Mouse (Mus musculus) neural tube, embryonic 12.5 days (tissue): ENCODE results near the gene Pax6. TPM values are rescaled to one million over a fixed set of nuclear protein-coding genes. Genes with fewer than 3 reads are reported as not detected.

Experiments used
- ATAC-seq: fragments of 200-750 bp; cut with Nextera tagmentation; 2 replicates; pipeline ENCODE4 v1.8.0; 2017; ENCODE audit warnings: low read depth, mild to moderate bottlenecking, moderate TSS enrichment, moderate library complexity; ENCODE audit not compliant: low FRiP score
- H3K27ac ChIP-seq: fragments of 300-500 bp; sonication (generic); 2 replicates; pipeline ENCODE4 v1.5.1; 2016
- H3K27me3 ChIP-seq: fragments of 300-500 bp; sonication (generic); replicated peaks from 2 replicates; pipeline ENCODE4 v1.6.1; 2016; ENCODE audit warnings: mild to moderate bottlenecking
- H3K36me3 ChIP-seq: fragments of 300-500 bp; sonication (generic); 2 replicates; pipeline ENCODE4 v1.6.1; 2016; ENCODE audit warnings: mild to moderate bottlenecking
- H3K4me1 ChIP-seq: fragments of 300-500 bp; sonication (generic); 2 replicates; pipeline ENCODE4 v1.6.1; 2016
- H3K4me2 ChIP-seq: fragments of 300-500 bp; sonication (generic); replicated peaks from 2 replicates; pipeline ENCODE4 v1.6.1; 2016; ENCODE audit warnings: mild to moderate bottlenecking
- H3K4me3 ChIP-seq: fragments of 300-500 bp; sonication (generic); 2 replicates; pipeline ENCODE4 v1.5.1; 2016
- H3K9ac ChIP-seq: fragments of 300-500 bp; sonication (generic); 2 replicates; pipeline ENCODE4 v1.6.1; 2016; ENCODE audit warnings: mild to moderate bottlenecking
- H3K9me3 ChIP-seq: fragments of 300-500 bp; sonication (generic); 2 replicates; pipeline ENCODE4 v1.6.1; 2016; ENCODE audit warnings: mild to moderate bottlenecking
- WGBS: fragments of 180-500 bp; shearing (Covaris S2); methylation state at CpG from one replicate; pipeline ENCODE4 v1.1.7; 2016; 5-methylcytosine and 5-hydroxymethylcytosine counted together
- polyA plus RNA-seq: library from polyadenylated mRNA; unstranded; fragments of >200 nt; fragmentation: Nextera tagmentation; extraction: Ambion mirVana; gene quantifications from 2 replicates; pipeline ENCODE4 v1.2.1, GENCODE M21; 2016

Gene Pax6
- polyA plus RNA-seq, 1 experiment from 2014 or later, result 23.8 TPM

DNA sequence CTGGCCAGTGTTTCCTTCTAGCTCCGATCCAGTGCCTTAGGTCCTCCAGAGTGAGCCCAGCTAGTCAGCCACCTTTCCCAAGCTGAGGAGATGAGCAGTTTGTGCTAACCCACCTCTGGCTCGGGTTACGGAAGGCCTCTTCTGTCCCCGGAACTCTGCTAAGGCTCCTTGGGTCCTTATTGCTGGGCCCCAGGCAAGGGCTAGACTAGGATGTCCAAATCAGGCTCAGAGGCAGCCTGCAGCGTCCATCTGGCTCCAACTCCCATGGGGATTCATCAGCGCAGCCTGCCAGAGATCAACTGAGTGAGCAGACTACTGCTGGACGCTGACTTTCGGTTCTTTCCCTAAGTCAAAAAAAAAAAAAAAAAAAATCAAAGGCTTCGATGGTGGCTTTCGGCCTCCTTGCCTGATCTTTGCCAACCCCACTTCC, 4.9 kb downstream of the Pax6 start:
- no peaks in the 10 kb centered on the region for H3K36me3 ChIP-seq
- H3K4me1 ChIP-seq, result peaks cover 58% of the 10 kb centered on the region
- 4% methylated on average over 10 of the region's 10 CpGs for WGBS
- peaks cover 68% of the 10 kb centered on the region for H3K27me3 ChIP-seq
- peak overlapping the region; percentile 62 for H3K4me3 ChIP-seq
- H3K27ac ChIP-seq, result no peak overlapping the region
- H3K4me2 ChIP-seq, result peak overlapping the region; percentile 72
- H3K9me3 ChIP-seq, result no peaks in the 10 kb centered on the region
- peak overlapping the region; percentile 42; the same call in 1 of the 2 replicates for H3K9ac ChIP-seq
- no peak for ATAC-seq

DNA sequence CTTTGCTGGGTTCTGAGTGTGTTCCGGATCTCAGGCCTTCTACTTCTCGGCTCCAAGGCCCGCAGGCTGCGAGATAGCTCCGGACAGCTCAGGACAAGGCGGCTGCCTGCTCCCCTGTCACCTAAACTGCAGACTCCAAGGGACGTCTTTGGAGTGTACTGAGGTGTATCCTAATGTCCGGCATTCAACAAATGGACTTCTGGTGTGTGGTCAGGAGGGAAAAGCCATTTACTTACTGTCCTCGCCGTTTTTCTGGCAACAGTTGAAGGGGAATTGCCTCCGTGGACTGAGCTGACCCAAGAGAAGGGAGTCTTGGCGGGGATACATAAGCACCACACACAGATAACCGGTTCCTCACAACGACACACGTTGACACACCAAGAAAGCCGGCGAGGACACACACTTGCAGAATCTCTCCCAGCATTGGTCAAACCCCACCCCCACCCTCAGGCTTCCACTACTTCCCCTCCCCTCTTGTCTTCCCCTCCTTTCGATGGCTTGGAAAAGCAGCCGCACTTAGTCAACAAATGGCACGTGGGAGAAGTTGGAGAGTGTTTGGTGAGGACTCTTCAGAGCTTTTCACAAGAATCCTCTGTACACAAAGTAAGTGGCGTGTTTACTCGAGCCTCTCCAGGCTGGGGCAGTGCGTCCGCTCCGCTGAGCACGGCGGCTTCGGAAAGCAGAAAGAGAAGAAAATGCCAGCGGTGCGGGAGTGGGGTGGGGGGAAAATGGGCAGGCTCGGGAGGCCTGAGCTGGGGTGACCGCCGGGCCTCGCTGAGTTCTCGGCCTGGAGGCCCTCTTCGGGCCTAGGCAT, 5.6 kb downstream of the Pax6 start:
- Histone ChIP-seq H3K4me1 (peaks cover 51% of the 10 kb centered on the region), H3K27ac (peak overlapping the region; percentile 72; the same call in 1 of the 2 replicates), H3K4me3 (peak overlapping the region; percentile 62), H3K4me2 (peak overlapping the region; percentile 72), H3K9me3 (no peaks in the 10 kb centered on the region), H3K36me3 (no peaks in the 10 kb centered on the region), H3K27me3 (peaks cover 66% of the 10 kb centered on the region), H3K9ac (peak overlapping the region; percentile 55)
- WGBS, result under 1% methylated on average over 36 of the region's 36 CpGs
- peak; percentile 8 for ATAC-seq

DNA sequence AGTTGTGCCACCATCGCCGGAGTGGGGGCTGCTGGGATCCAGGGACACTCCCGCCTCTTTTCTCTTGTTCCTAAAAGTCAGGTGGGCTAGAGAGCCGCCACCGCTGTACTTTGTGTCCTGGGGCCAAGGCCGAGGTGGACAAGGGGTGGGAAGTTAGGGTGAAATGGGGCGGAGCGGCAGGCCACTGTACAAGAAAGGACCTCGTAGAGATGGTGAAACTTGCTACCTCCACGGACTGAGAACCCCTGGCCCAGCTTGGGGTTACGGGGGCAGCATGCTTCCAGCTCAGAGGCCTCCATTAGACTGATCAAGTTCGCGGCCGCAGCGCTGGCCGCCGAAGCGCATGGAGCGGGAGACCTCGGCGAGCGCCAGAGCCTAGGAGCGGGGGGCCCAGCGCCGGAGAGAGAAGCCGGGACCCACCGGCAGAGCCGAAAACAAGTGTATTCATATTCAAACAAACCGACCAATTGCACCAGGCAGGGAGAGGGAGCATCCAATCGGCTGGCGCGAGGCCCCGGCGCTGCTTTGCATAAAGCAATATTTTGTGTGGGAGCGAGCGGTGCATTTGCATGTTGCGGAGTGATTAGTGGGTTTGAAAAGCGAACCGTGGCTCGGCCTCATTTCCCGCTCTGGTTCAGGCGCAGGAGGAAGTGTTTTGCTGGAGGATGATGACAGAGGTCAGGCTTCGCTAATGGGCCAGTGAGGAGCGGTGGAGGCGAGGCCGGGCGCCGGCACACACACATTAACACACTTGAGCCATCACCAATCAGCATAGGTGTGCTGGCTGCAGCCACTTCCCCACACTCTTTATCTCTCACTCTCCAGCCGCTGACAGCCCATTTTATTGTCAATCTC, 6.4 kb downstream of the Pax6 start:
- WGBS, result under 1% methylated on average over 49 of the region's 49 CpGs
- H3K36me3 ChIP-seq, result no peaks in the 10 kb centered on the region

DNA sequence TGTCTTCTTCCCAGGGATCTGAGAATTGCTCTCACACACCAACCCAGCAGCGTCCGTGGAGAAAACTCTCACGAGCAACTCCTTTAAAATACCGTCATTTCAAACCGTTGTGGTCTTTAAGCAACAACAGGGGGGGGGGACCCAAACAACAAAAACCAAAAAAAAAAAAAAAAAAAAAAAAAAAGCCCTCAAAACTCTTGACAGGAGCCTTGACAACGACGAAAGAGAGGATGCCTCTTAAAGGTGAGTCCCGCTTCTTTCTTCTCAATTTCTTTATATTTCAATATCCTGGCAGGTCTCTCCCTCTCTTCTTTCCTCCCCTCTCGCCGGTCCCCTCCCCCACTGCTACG, 7.0 kb downstream of the Pax6 start:
- H3K9me3 ChIP-seq, result no peaks in the 10 kb centered on the region
- WGBS, result 0% methylated on average over 11 of the region's 11 CpGs
- H3K27me3 ChIP-seq, result peaks cover 66% of the 10 kb centered on the region
- peak overlapping the region; percentile 72; the same call in 1 of the 2 replicates for H3K27ac ChIP-seq
- peak overlapping the region; percentile 72 for H3K4me2 ChIP-seq
- H3K36me3 ChIP-seq, result no peaks in the 10 kb centered on the region
- ATAC-seq, result no peak
- H3K4me3 ChIP-seq, result peak overlapping the region; percentile 62
- H3K4me1 ChIP-seq, result peaks cover 50% of the 10 kb centered on the region
- H3K9ac ChIP-seq, result peak overlapping the region; percentile 86

More for the DNA sequence above, 6.4 kb downstream of the Pax6 start:
- Histone ChIP-seq H3K4me2 (peak overlapping the region; percentile 72), H3K4me3 (peak overlapping the region; percentile 62), H3K4me1 (peaks cover 46% of the 10 kb centered on the region), H3K27ac (peak overlapping the region; percentile 72; the same call in 1 of the 2 replicates), H3K27me3 (peaks cover 66% of the 10 kb centered on the region), H3K9me3 (no peaks in the 10 kb centered on the region), H3K9ac (peak overlapping the region; percentile 86)
- peak; percentile 89 for ATAC-seq

DNA sequence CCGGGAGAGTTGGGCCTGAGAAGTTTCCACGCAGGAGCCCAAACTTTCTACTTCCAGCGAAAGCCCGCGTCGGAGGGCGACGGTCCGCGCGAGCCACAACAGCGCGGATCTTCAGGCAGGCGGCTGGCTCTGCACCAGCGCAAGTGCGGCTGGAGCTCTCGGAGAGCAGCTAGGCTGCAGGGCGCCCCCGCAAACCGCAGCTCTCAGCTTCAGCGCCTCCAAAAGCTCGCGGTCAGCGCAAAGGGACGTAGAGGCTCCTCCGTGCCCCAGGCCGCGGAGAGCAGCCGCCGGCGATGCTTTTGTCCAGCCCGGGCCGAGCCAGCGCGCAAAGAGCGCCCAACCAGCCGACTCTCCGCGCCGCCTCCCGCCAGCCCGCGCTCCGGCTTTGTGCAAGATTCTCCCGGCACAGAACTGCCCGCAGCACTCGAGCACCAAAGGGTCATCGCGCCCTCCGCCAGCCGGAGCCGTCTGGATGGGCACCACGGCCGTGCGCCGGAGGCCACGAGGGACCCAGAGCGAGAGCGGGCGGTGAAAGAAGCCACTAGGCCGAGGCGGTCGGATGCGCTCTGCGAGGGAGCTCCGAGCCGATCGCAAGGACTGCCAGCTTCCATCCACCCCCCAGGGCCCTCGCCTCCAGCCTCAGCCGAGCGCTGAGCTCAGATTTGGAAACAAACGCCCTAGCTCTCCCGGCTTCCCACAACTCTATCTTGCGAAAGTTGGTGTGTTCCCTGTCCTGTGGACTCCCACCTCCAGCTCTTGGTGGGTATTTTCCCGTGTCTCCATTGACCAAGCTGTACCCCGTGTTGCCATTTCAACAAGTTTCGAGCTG, 7.6 kb downstream of the Pax6 start:
- Histone ChIP-seq H3K9ac (peak overlapping the region; percentile 86), H3K4me1 (peaks cover 56% of the 10 kb centered on the region), H3K9me3 (no peaks in the 10 kb centered on the region), H3K4me2 (peak overlapping the region; percentile 72), H3K27me3 (peaks cover 66% of the 10 kb centered on the region), H3K36me3 (no peaks in the 10 kb centered on the region), H3K4me3 (peak overlapping the region; percentile 62), H3K27ac (0 out of 2 replicates have a peak overlapping the region, but pooled peaks have one; percentile 37)
- WGBS, result under 1% methylated on average over 77 of the region's 77 CpGs
- peak; percentile 4 for ATAC-seq

DNA sequence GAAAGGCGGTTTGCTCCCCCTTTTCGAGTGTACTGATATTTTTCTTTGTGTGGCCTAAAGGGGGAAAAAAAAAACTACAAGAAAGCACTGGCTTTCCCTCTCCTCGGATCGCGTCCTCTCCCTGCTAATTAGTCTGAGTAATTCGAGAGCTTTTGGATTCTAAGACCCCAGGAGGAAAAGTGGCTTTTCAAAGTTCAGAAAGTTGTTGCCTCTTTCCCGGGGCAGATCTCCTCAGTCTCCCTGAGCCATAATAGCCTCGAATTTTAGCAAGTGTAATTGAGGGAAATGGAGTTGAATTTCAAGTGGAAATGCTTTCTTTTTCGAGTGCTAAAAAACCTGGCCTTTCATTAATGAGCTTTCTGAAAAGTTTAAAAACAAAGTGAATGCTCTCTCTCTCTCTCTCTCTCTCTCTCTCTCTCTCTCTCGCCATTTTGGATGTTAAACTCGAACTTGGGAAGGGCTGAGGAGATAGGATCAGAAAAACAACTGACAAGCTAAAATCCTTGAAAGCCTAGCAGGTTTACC, 8.3 kb downstream of the Pax6 start:
- Histone ChIP-seq H3K9me3 (no peaks in the 10 kb centered on the region), H3K4me2 (peak overlapping the region; percentile 72), H3K27ac (no peak overlapping the region), H3K9ac (peak overlapping the region; percentile 86), H3K36me3 (no peaks in the 10 kb centered on the region), H3K4me1 (peaks cover 58% of the 10 kb centered on the region), H3K27me3 (peaks cover 62% of the 10 kb centered on the region), H3K4me3 (peak overlapping the region; percentile 62)
- ATAC-seq, result no peak
- WGBS, result under 1% methylated on average over 11 of the region's 11 CpGs

DNA sequence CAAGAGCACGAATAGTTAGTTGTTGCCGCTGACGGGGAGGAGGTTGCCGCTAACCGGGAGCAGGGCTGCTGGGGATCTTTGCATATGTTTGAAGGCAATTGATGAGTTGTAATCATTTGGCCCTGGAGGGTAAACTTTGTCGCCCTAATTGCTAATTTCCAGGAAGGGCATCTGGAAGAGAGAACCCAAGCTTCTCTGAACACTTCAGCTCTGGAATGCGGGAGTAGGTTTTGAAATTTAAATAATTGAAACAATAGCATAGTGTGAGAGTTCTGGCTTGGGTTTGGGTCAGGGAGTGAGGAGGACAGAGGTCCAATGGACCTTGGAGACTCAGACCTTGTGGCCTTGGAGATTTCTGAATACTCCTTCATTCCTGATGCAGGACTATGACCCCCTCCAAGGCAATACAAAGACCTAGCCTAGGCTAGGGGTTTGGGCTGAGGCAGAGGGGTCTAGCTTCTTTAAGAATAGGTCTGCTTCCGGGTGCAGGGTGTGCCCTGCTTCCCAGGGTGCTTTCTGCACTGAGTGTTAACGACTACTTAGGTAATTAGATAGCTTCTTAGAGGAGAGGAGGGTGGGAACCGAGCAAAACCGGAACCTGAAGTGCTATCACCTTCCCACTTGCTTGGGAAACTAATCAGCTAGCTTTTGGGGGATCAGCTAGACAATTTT, 8.9 kb downstream of the Pax6 start:
- Histone ChIP-seq H3K9me3 (no peaks in the 10 kb centered on the region), H3K4me2 (peak overlapping the region; percentile 72), H3K27me3 (peaks cover 56% of the 10 kb centered on the region), H3K4me1 (peaks cover 59% of the 10 kb centered on the region), H3K4me3 (peak overlapping the region; percentile 62), H3K27ac (no peak overlapping the region), H3K36me3 (no peaks in the 10 kb centered on the region), H3K9ac (peak overlapping the region; percentile 86)
- no peak for ATAC-seq
- under 1% methylated on average over 11 of the region's 11 CpGs for WGBS

DNA sequence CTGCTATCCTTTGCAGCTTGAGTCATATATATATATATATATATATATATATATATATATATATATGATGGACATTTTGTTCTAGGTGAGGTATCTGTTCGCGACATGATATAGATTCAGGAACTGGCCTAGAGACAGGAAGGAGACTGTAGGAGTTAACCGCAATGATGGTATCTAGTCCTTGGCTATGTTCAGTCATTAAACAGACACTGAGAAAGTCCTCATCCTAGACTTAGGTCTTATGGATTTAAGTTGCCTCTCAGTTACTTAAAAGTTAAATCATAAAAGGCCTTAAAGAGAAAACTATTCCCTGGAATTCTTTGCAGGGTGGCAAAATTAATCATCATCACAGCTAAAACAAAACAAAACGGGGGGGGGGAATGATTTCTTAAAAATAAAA, 9.6 kb downstream of the Pax6 start:
- peaks cover 62% of the 10 kb centered on the region for H3K4me1 ChIP-seq
- no peaks in the 10 kb centered on the region for H3K9me3 ChIP-seq
- no peaks in the 10 kb centered on the region for H3K36me3 ChIP-seq
- WGBS, result 3% methylated on average over 4 of the region's 4 CpGs
- peak overlapping the region; percentile 72 for H3K4me2 ChIP-seq
- H3K9ac ChIP-seq, result no peak overlapping the region
- no peak for ATAC-seq
- peak overlapping the region; percentile 62 for H3K4me3 ChIP-seq
- H3K27me3 ChIP-seq, result peaks cover 50% of the 10 kb centered on the region
- no peak overlapping the region for H3K27ac ChIP-seq

DNA sequence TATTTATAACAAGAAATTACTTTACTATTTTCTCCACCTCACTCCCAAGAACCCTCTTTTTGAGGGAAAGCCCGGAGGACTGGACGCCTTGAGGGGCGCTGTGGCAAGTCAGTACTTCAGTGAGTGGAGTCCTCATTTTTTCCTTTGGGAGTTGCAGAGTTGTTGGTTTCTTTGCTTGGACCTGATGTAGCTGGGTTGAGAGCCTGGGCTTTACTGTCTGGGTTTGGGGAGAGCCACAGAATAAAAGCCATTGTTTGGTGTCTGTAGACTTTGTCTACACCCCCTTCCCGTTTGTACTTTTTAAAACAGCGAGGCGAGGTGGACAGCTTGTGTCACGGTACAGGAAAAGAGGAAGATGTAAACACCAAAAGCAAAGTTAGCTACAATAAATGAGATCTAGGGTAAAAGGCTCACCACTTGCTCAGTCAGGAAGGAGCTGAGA, 10.2 kb downstream of the Pax6 start:
- WGBS, result 1% methylated on average over 7 of the region's 7 CpGs
- H3K4me3 ChIP-seq, result peak overlapping the region; percentile 23
- peak overlapping the region; percentile 72 for H3K4me2 ChIP-seq
- H3K27me3 ChIP-seq, result peaks cover 46% of the 10 kb centered on the region
- H3K9me3 ChIP-seq, result no peaks in the 10 kb centered on the region
- no peaks in the 10 kb centered on the region for H3K36me3 ChIP-seq
- ATAC-seq, result no peak
- H3K4me1 ChIP-seq, result peaks cover 58% of the 10 kb centered on the region
- no peak overlapping the region for H3K27ac ChIP-seq
- H3K9ac ChIP-seq, result peak overlapping the region; percentile 10; the same call in 1 of the 2 replicates

DNA sequence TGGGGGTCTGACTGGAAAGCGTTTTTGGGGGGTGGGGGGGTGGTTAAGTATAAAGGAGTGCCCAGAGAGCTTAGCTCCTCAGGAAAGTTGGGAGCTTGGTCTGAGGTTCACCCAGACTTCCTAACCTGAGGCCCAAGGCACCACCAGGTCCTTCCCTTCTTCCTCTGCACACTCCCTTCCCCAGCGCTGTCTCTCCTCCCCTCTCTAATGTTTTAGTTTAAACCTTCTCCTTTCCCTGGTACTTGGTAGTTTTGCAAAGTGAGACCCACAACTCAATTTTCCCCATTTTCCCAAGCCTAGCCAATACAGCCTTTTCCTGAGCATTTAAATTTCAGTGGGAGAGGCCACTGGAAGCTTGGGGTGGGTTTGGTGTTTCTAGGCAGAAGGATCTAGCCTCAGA, 10.6 kb downstream of the Pax6 start:
- no peak overlapping the region for H3K27ac ChIP-seq
- peak overlapping the region; percentile 72 for H3K4me2 ChIP-seq
- peak overlapping the region; percentile 36; the same call in 1 of the 2 replicates for H3K9ac ChIP-seq
- peak overlapping the region; percentile 23 for H3K4me3 ChIP-seq
- no peak for ATAC-seq
- no peaks in the 10 kb centered on the region for H3K36me3 ChIP-seq
- no peaks in the 10 kb centered on the region for H3K9me3 ChIP-seq
- peaks cover 41% of the 10 kb centered on the region for H3K27me3 ChIP-seq
- H3K4me1 ChIP-seq, result peaks cover 54% of the 10 kb centered on the region
- WGBS, result 7% methylated on average over 2 of the region's 2 CpGs
